Mouse (Mus musculus) hindbrain, embryonic 16.5 days (tissue): ENCODE measurements around the gene Clrn1. TPM values are rescaled to one million over a fixed set of nuclear protein-coding genes. Genes with fewer than 3 reads are reported as not detected.

Experiments
- polyA plus RNA-seq: library from polyadenylated mRNA; unstranded; fragments of >200 nt; fragmentation: Nextera tagmentation; extraction: Ambion mirVana; gene quantifications from 2 replicates; pipeline ENCODE4 v1.2.1, GENCODE M21; 2015

The Clrn1 gene
- polyA plus RNA-seq, 1 experiment from 2014 or later = 4.0 TPM

Other genes starting within 250 kb of the Clrn1 start
- 0.15 and 0.31 TPM in 2 replicates for gene Erich6, start 248.1 kb downstream of the Clrn1 start, polyA plus RNA-seq
- 8.4 and 10.4 TPM in 2 replicates for gene Siah2, start 192.9 kb downstream of the Clrn1 start, polyA plus RNA-seq
- 0.12 and 0.21 TPM in 2 replicates for gene Mindy4b-ps, start 63.0 kb downstream of the Clrn1 start, polyA plus RNA-seq
- 3.9 and 4.1 TPM in 2 replicates for gene Med12l, start 120.5 kb upstream of the Clrn1 start, polyA plus RNA-seq
- gene Gpr171, start 216.5 kb upstream of the Clrn1 start, polyA plus RNA-seq = 0.91 and 1.0 TPM in 2 replicates